Mouse (Mus musculus) megakaryocyte, adult 5-6 weeks (primary cell): ENCODE results near the gene Cacna1e. TPM values are rescaled to one million over a fixed set of nuclear protein-coding genes. Genes with fewer than 3 reads are reported as not detected.

ENCODE experiments used
- ATAC-seq: 2 replicates; pipeline ENCODE4 v1.8.0; 2016; ENCODE audit warnings: mild to moderate bottlenecking, inconsistent platforms; ENCODE audit not compliant: poor library complexity, severe bottlenecking
- total RNA-seq, 2 experiments: library from RNA; stranded (forward) in 1 of 2; stranded (reverse) in 1 of 2; fragments of 153-499, 151-499 nt in 1 of 2; fragments of 221-1000, 200-1000 nt in 1 of 2; gene quantifications; 2 replicates each; pipeline versions ENCODE4 v1.2.3 to v1.2.4; 2015 to 2017

The Cacna1e gene
- total RNA-seq, 2 experiments from 2014 or later, result 0.02 to 0.26 TPM

- no peak for ATAC-seq
Measured at GRCm38 (mm10) chr1:154536763-154537162, 347.5 kb downstream of the Cacna1e start.

GRCm38 (mm10) chr1:154532987-154533940 is 351.0 kb downstream of the Cacna1e start:
- ATAC-seq, result no peak

GRCm38 (mm10) chr1:154529666-154530065 is 354.6 kb downstream of the Cacna1e start:
- no peak for ATAC-seq

- ATAC-seq, result no peak
Measured at GRCm38 (mm10) chr1:154528803-154529202, 355.5 kb downstream of the Cacna1e start.

GRCm38 (mm10) chr1:154520715-154521114 is 363.6 kb downstream of the Cacna1e start:
- ATAC-seq, result no peak

- ATAC-seq, result no peak
Measured at GRCm38 (mm10) chr1:154515350-154515749, 369.0 kb downstream of the Cacna1e start.

- no peak for ATAC-seq
Measured at GRCm38 (mm10) chr1:154511736-154512135, 372.6 kb downstream of the Cacna1e start.

GRCm38 (mm10) chr1:154504005-154504404 is 380.3 kb downstream of the Cacna1e start:
- ATAC-seq, result no peak

- no peak for ATAC-seq
Measured at GRCm38 (mm10) chr1:154500869-154501268, 383.4 kb downstream of the Cacna1e start.

- ATAC-seq, result no peak
Measured at GRCm38 (mm10) chr1:154500187-154500866, 384.0 kb downstream of the Cacna1e start.

GRCm38 (mm10) chr1:154498821-154499220 is 385.5 kb downstream of the Cacna1e start:
- no peak for ATAC-seq

GRCm38 (mm10) chr1:154491071-154491470 is 393.2 kb downstream of the Cacna1e start:
- no peak for ATAC-seq

- no peak for ATAC-seq
Measured at GRCm38 (mm10) chr1:154476671-154477070, 407.6 kb downstream of the Cacna1e start.

GRCm38 (mm10) chr1:154475706-154476105 is 408.6 kb downstream of the Cacna1e start:
- no peak for ATAC-seq

- ATAC-seq, result no peak
Measured at GRCm38 (mm10) chr1:154474156-154474555, 410.1 kb downstream of the Cacna1e start.

GRCm38 (mm10) chr1:154467265-154467664 is 417.0 kb downstream of the Cacna1e start:
- no peak for ATAC-seq

- ATAC-seq, result no peak
Measured at GRCm38 (mm10) chr1:154461521-154461920, 422.8 kb downstream of the Cacna1e start.

- ATAC-seq, result no peak
Measured at GRCm38 (mm10) chr1:154460067-154460466, 424.2 kb downstream of the Cacna1e start.

GRCm38 (mm10) chr1:154458601-154459000 is 425.7 kb downstream of the Cacna1e start:
- no peak for ATAC-seq

- no peak for ATAC-seq
Measured at GRCm38 (mm10) chr1:154450799-154451198, 433.5 kb downstream of the Cacna1e start.

- no peak for ATAC-seq
Measured at GRCm38 (mm10) chr1:154446456-154446855, 437.8 kb downstream of the Cacna1e start.

GRCm38 (mm10) chr1:154433520-154433919 is 450.8 kb downstream of the Cacna1e start:
- no peak for ATAC-seq
